Mouse (Mus musculus) lung, postnatal 0 days (tissue): ENCODE measurements around the gene Paxbp1. TPM values are rescaled to one million over a fixed set of nuclear protein-coding genes. Genes with fewer than 3 reads are reported as not detected.

Experiments used
- ATAC-seq: fragments of 200-750 bp; cut with Nextera tagmentation; 2 replicates; pipeline ENCODE4 v1.8.0; 2017; ENCODE audit warnings: moderate library complexity
- DNase-seq: peaks from one replicate; pipeline ENCODE4 v3.0.0-alpha.2; 2016; ENCODE audit warnings: low spot score
- H3K27ac ChIP-seq: fragments of 300-500 bp; sonication (generic); 2 replicates; pipeline ENCODE4 v1.5.1; 2014; ENCODE audit warnings: antibody characterized with exemption, mild to moderate bottlenecking, low read length, mixed read lengths
- H3K27me3 ChIP-seq: fragments of 300-500 bp; sonication (generic); replicated peaks from 2 replicates; pipeline ENCODE4 v1.6.1; 2014; ENCODE audit warnings: low read length, mixed read lengths; ENCODE audit not compliant: insufficient read depth
- H3K36me3 ChIP-seq: fragments of 300-500 bp; sonication (generic); 2 replicates; pipeline ENCODE4 v1.6.1; 2014; ENCODE audit warnings: low read length, mixed read lengths; ENCODE audit not compliant: insufficient read depth
- H3K4me1 ChIP-seq: fragments of 300-500 bp; sonication (generic); 2 replicates; pipeline ENCODE4 v1.6.1; 2014; ENCODE audit warnings: antibody characterized with exemption, low read depth, low read length, mixed read lengths; ENCODE audit not compliant: insufficient read depth
- H3K4me2 ChIP-seq: fragments of 300-500 bp; sonication (generic); replicated peaks from 2 replicates; pipeline ENCODE4 v1.6.1; 2014; ENCODE audit warnings: low read depth, mild to moderate bottlenecking, low read length, moderate library complexity, mixed read lengths
- H3K4me3 ChIP-seq: fragments of 300-500 bp; sonication (generic); 2 replicates; pipeline ENCODE4 v1.5.1; 2014; ENCODE audit warnings: low read depth, low read length
- H3K9ac ChIP-seq: fragments of 300-500 bp; sonication (generic); replicated peaks from 2 replicates; pipeline ENCODE4 v1.6.1; 2014; ENCODE audit warnings: low read depth, mild to moderate bottlenecking
- H3K9me3 ChIP-seq: fragments of 300-500 bp; sonication (generic); 2 replicates; pipeline ENCODE4 v1.6.1; 2016; ENCODE audit warnings: low read length, mixed read lengths
- CTCF ChIP-seq: IDR thresholded peaks from 2 replicates; pipeline ENCODE4 v1.5.1; 2016; ENCODE audit warnings: antibody characterized with exemption, mild to moderate bottlenecking
- EP300 ChIP-seq: IDR thresholded peaks from 2 replicates; pipeline ENCODE4 v1.6.1; 2016; ENCODE audit warnings: antibody characterized with exemption, mild to moderate bottlenecking, control low read depth
- WGBS: fragments of 180-500 bp; shearing (Covaris S2); extraction: QIAGEN DNeasy Blood & Tissue Kit; methylation state at CpG from one replicate; pipeline ENCODE4 v1.1.7; 2014; 5-methylcytosine and 5-hydroxymethylcytosine counted together
- polyA plus RNA-seq: library from polyadenylated mRNA; unstranded; fragments of >200 nt; fragmentation: Nextera tagmentation; extraction: Ambion mirVana; gene quantifications from 2 replicates; pipeline ENCODE4 v1.2.1, GENCODE M21; 2015

The Paxbp1 gene
- polyA plus RNA-seq, 1 experiment from 2014 or later = 20.3 TPM

GRCm38 (mm10) chr16:91004915-91005538 is 39.3 kb downstream of the Paxbp1 start:
- Histone ChIP-seq H3K27me3 (no peaks in the 10 kb centered on the region), H3K4me2 (no peak overlapping the region), H3K36me3 (no peaks in the 10 kb centered on the region), H3K9ac (no peak overlapping the region), H3K27ac (no peak overlapping the region), H3K4me1 (no peaks in the 10 kb centered on the region), H3K9me3 (no peaks in the 10 kb centered on the region), H3K4me3 (no peak overlapping the region)
- WGBS = 77% methylated on average over 4 of the region's 4 CpGs
- DNase-seq (no peak), ATAC-seq (no peak)
- TF ChIP-seq EP300 (no peak), CTCF (no peak)

- Histone ChIP-seq H3K9me3 (no peaks in the 10 kb centered on the region), H3K36me3 (no peaks in the 10 kb centered on the region), H3K4me2 (no peak overlapping the region), H3K27ac (no peak overlapping the region), H3K4me3 (no peak overlapping the region), H3K27me3 (no peaks in the 10 kb centered on the region), H3K9ac (no peak overlapping the region), H3K4me1 (no peaks in the 10 kb centered on the region)
- 72% methylated on average over 2 of the region's 2 CpGs for WGBS
- ATAC-seq (no peak), DNase-seq (peak; percentile 37)
- TF ChIP-seq CTCF = no peak
- TF ChIP-seq EP300 = no peak
These were observed 43.2 kb downstream of the Paxbp1 start for GRCm38 (mm10) chr16:91001098-91001497.

- no peaks in the 10 kb centered on the region for H3K9me3 ChIP-seq
- no peaks in the 10 kb centered on the region for H3K36me3 ChIP-seq
- ATAC-seq (no peak), DNase-seq (no peak)
- no peak overlapping the region for H3K27ac ChIP-seq
- H3K4me3 ChIP-seq = no peak overlapping the region
- TF ChIP-seq EP300 (no peak), CTCF (no peak)
- H3K27me3 ChIP-seq = no peaks in the 10 kb centered on the region
- WGBS = 85% methylated on average over 4 of the region's 4 CpGs
- H3K4me2 ChIP-seq = no peak overlapping the region
- H3K9ac ChIP-seq = no peak overlapping the region
- 0 out of 2 replicates have a peak, but pooled peaks cover 4% of the 10 kb centered on the region for H3K4me1 ChIP-seq
These were observed 44.5 kb downstream of the Paxbp1 start for GRCm38 (mm10) chr16:90999827-91000226.

- Histone ChIP-seq H3K9me3 (no peaks in the 10 kb centered on the region), H3K4me3 (no peak overlapping the region), H3K27me3 (no peaks in the 10 kb centered on the region), H3K36me3 (no peaks in the 10 kb centered on the region), H3K27ac (no peak overlapping the region), H3K4me1 (0 out of 2 replicates have a peak, but pooled peaks cover 4% of the 10 kb centered on the region), H3K4me2 (no peak overlapping the region), H3K9ac (no peak overlapping the region)
- ATAC-seq = no peak
- TF ChIP-seq CTCF (no peak), EP300 (no peak)
- 75% methylated on average over 3 of the region's 3 CpGs for WGBS
- DNase-seq = no peak
These were observed 46.5 kb downstream of the Paxbp1 start for GRCm38 (mm10) chr16:90997822-90998221.

GRCm38 (mm10) chr16:90996327-90997243 is 47.8 kb downstream of the Paxbp1 start:
- no peaks in the 10 kb centered on the region for H3K9me3 ChIP-seq
- H3K4me1 ChIP-seq = 0 out of 2 replicates have a peak, but pooled peaks cover 4% of the 10 kb centered on the region
- no peaks in the 10 kb centered on the region for H3K27me3 ChIP-seq
- no peak overlapping the region for H3K4me2 ChIP-seq
- H3K4me3 ChIP-seq = no peak overlapping the region
- 82% methylated on average over 7 of the region's 7 CpGs for WGBS
- DNase-seq (no peak), ATAC-seq (no peak)
- no peak overlapping the region for H3K9ac ChIP-seq
- H3K36me3 ChIP-seq = no peaks in the 10 kb centered on the region
- no peak overlapping the region for H3K27ac ChIP-seq
- no peak for TF ChIP-seq CTCF
- no peak for TF ChIP-seq EP300

GRCm38 (mm10) chr16:90995498-90995897 is 48.8 kb downstream of the Paxbp1 start:
- Histone ChIP-seq H3K4me2 (no peak overlapping the region; the same call in 1 of the 2 replicates), H3K9me3 (no peaks in the 10 kb centered on the region), H3K36me3 (0 out of 2 replicates have a peak, but pooled peaks cover 2% of the 10 kb centered on the region), H3K27me3 (no peaks in the 10 kb centered on the region), H3K9ac (no peak overlapping the region), H3K4me1 (0 out of 2 replicates have a peak, but pooled peaks cover 4% of the 10 kb centered on the region), H3K27ac (no peak overlapping the region), H3K4me3 (no peak overlapping the region)
- ATAC-seq = no peak
- DNase-seq = no peak
- TF ChIP-seq CTCF (no peak), EP300 (no peak)
- 63% methylated on average over 5 of the region's 5 CpGs for WGBS
